Mouse (Mus musculus) bone marrow, adult 2 months (tissue): Measurements from ENCODE around the gene Furin.

Experiments used
- CTCF ChIP-seq: fragments of 200-500 bp; IDR thresholded peaks from 2 replicates; pipeline ENCODE4 v1.5.1; 2011; ENCODE audit warnings: low read length, control low read depth; ENCODE audit not compliant: control insufficient read depth, insufficient read depth
- POLR2A ChIP-seq: fragments of 200-500 bp; IDR thresholded peaks from 2 replicates; pipeline ENCODE4 v1.6.1; 2011; ENCODE audit warnings: low read depth, mild to moderate bottlenecking, control low read depth, low read length, borderline replicate concordance; ENCODE audit not compliant: control insufficient read depth

- TF ChIP-seq POLR2A (peak; percentile 80; the same call in 1 of the 2 replicates), CTCF (no peak)
Measured at GRCm38 (mm10) chr7:80387633-80388543, 17.3 kb downstream of the Furin start, which contains the start of gene Fes.
